Mouse (Mus musculus): ENCODE data around the gene Sik2.

- TF ChIP-seq CTCF (IDR thresholded peaks at IDR 0.05; ENCODE audit: extremely low read depth, insufficient read length, insufficient replicate concordance, low read depth, low read length) (no peak), POLR2A (IDR thresholded peaks at IDR 0.05; ENCODE audit: low read depth, low read length) (no peak)
These were observed 21.3 kb upstream of the Sik2 start for GRCm38 (mm10) chr9:51030147-51030546.

Measured in small intestine, adult 2 months (tissue).